Mouse (Mus musculus) hindbrain, embryonic 13.5 days (tissue): ENCODE data around the gene Metrnl. TPM values are rescaled to one million over a fixed set of nuclear protein-coding genes. Genes with fewer than 3 reads are reported as not detected.

Experiments used
- ATAC-seq: fragments of 200-750 bp; cut with Nextera tagmentation; 2 replicates; pipeline ENCODE4 v1.8.0; 2017; ENCODE audit warnings: moderate TSS enrichment; ENCODE audit not compliant: low FRiP score
- H3K27ac ChIP-seq: fragments of 300-500 bp; sonication (generic); 2 replicates; pipeline ENCODE4 v1.5.1; 2015; ENCODE audit warnings: inconsistent platforms, mild to moderate bottlenecking, moderate library complexity
- H3K27me3 ChIP-seq: fragments of 300-500 bp; sonication (generic); 2 replicates; pipeline ENCODE4 v1.6.1; 2015; ENCODE audit warnings: mild to moderate bottlenecking, inconsistent platforms
- H3K36me3 ChIP-seq: fragments of 300-500 bp; sonication (generic); 2 replicates; pipeline ENCODE4 v1.6.1; 2015; ENCODE audit warnings: mild to moderate bottlenecking, inconsistent platforms
- H3K4me1 ChIP-seq: fragments of 300-500 bp; sonication (generic); replicated peaks from 2 replicates; pipeline ENCODE4 v1.6.1; 2015; ENCODE audit warnings: inconsistent platforms
- H3K4me2 ChIP-seq: fragments of 300-500 bp; sonication (generic); 2 replicates; pipeline ENCODE4 v1.6.1; 2015; ENCODE audit warnings: inconsistent platforms, mild to moderate bottlenecking, moderate library complexity
- H3K4me3 ChIP-seq: fragments of 300-500 bp; sonication (generic); 2 replicates; pipeline ENCODE4 v1.5.1; 2015; ENCODE audit warnings: mild to moderate bottlenecking, inconsistent platforms
- H3K9ac ChIP-seq: fragments of 300-500 bp; sonication (generic); 2 replicates; pipeline ENCODE4 v1.6.1; 2015; ENCODE audit warnings: mild to moderate bottlenecking, inconsistent platforms
- H3K9me3 ChIP-seq: fragments of 300-500 bp; sonication (generic); 2 replicates; pipeline ENCODE4 v1.6.1; 2016; ENCODE audit warnings: inconsistent platforms
- WGBS: fragments of 180-500 bp; shearing (Covaris S2); methylation state at CpG from one replicate; pipeline ENCODE4 v1.1.7; 2015; 5-methylcytosine and 5-hydroxymethylcytosine counted together
- polyA plus RNA-seq: library from polyadenylated mRNA; unstranded; fragments of >200 nt; fragmentation: Nextera tagmentation; extraction: Ambion mirVana; gene quantifications from 2 replicates; pipeline ENCODE4 v1.2.1, GENCODE M21; 2015

Gene Metrnl
- polyA plus RNA-seq, 1 experiment from 2014 or later, result 15.9 TPM

DNA sequence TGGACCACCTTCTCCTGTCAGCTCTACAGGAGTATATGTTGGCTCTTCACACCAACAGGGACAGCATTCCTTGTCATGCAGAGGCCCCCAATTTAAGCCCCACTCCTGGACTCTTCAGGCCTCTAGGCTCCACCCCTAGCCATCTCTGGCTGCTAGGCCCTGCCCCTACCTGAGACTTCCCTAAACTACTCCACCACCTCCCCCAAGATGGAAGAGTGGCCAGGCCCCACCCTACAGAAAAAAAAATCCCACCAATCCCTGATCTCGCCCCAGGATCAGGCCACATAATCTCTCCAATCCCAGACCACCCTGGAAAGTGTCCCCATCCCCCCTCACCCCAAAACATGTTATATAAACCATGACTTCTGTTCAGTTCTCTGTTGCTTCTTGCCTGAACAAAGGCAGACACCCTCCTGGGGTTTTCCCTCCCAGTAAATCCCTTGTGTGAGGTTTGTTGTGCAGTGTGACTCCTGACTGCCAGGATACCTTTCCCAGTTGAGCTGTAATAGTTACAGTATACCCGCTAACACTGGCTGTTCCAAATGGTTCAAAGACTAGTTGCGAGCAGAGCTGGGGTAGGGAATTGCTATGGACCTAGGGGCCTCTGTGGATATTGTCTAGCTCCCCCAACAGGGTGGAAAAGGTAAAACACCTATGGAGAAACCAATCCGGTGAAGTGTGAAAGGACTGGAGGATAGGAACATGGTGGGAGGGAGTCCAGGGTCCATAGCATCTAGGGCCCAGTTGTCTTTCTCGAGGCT, 5.9 kb upstream of the Metrnl start:
- Histone ChIP-seq H3K27me3 (peaks cover 4% of the 10 kb centered on the region; the same call in 1 of the 2 replicates), H3K9ac (no peak overlapping the region), H3K4me1 (no peaks in the 10 kb centered on the region), H3K4me2 (no peak overlapping the region), H3K4me3 (no peak overlapping the region), H3K9me3 (no peaks in the 10 kb centered on the region), H3K27ac (no peak overlapping the region), H3K36me3 (no peaks in the 10 kb centered on the region)
- WGBS, result 85% methylated on average over 5 of the region's 5 CpGs
- no peak for ATAC-seq

DNA sequence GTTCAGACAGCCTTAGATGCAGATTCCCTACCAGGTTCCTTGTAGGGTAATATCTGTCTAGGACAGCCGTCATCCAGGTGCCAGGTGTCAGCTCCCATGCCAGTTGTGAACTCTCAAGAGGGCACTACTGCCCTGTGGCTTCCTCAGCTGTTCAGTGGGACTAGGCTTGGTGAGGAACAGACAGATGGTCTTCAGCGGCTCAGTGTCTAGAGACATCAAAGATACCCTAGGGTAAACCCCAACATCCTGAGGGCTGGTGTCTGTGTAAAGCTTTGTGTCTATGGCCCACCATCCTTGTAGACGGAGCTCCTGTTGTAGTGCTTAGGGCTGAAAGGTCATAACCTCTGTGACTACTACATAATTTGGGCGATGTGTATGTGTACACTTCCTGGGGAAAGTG, 4.1 kb upstream of the Metrnl start:
- Histone ChIP-seq H3K4me2 (no peak overlapping the region), H3K9me3 (no peaks in the 10 kb centered on the region), H3K4me1 (no peaks in the 10 kb centered on the region; the same call in 1 of the 2 replicates), H3K27ac (no peak overlapping the region), H3K4me3 (no peak overlapping the region), H3K27me3 (peaks cover 13% of the 10 kb centered on the region), H3K36me3 (no peaks in the 10 kb centered on the region), H3K9ac (no peak overlapping the region)
- 85% methylated on average over 4 of the region's 4 CpGs for WGBS
- no peak for ATAC-seq

GRCm38 (mm10) chr11:121698381-121698955, 2.9 kb upstream of the Metrnl start:
- Histone ChIP-seq H3K9ac (no peak overlapping the region), H3K9me3 (no peaks in the 10 kb centered on the region), H3K36me3 (no peaks in the 10 kb centered on the region), H3K27me3 (peaks cover 25% of the 10 kb centered on the region), H3K4me1 (peaks cover 10% of the 10 kb centered on the region), H3K4me3 (no peak overlapping the region), H3K4me2 (no peak overlapping the region), H3K27ac (no peak overlapping the region)
- ATAC-seq, result no peak
- WGBS, result 82% methylated on average over 5 of the region's 5 CpGs

DNA sequence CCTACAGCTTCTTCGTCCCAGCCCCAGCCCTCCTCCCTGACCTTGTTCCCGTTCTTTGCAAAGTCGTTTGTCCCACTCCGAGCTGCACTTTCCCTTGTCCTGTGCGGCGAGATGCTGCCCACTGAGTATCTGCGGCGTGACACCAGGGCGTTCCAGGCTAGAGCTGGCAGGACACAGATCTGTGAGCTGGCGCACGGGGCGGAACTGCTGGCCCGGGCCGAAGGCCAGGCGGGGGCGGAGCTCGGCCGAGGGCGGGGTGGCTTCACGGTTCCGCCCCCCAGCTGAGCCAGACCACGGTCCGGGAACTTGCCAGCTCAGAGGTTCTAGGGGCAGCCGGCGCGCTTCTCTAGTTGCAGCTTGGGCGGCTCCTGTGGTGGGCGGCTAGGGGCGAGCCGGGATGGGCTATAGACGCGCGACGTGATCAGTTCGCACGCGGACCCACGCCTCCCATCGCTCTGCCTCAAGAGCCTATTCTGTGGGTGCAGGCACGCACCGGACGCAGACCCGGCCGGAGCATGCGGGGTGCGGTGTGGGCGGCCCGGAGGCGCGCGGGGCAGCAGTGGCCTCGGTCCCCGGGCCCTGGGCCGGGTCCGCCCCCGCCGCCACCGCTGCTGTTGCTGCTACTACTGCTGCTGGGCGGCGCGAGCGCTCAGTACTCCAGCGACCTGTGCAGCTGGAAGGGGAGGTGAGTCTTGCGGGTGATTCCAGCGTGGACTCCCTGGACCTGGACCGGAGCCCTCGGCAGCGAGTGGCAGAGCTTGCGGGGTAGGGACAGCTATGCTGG, 959 bp downstream of the Metrnl start:
- Histone ChIP-seq H3K27ac (no peak overlapping the region; the same call in 1 of the 2 replicates), H3K9me3 (no peaks in the 10 kb centered on the region), H3K4me2 (peak overlapping the region; percentile 97), H3K36me3 (no peaks in the 10 kb centered on the region), H3K4me1 (peaks cover 20% of the 10 kb centered on the region), H3K4me3 (peak overlapping the region; percentile 73), H3K9ac (peak overlapping the region; percentile 75), H3K27me3 (peaks cover 54% of the 10 kb centered on the region)
- WGBS, result under 1% methylated on average over 63 of the region's 69 CpGs
- ATAC-seq, result peak; percentile 89

GRCm38 (mm10) chr11:121702895-121703618, 1.7 kb downstream of the Metrnl start:
- Histone ChIP-seq H3K27me3 (peaks cover 54% of the 10 kb centered on the region), H3K9me3 (no peaks in the 10 kb centered on the region), H3K4me2 (peak overlapping the region; percentile 97), H3K4me3 (peak overlapping the region; percentile 73), H3K4me1 (peaks cover 20% of the 10 kb centered on the region), H3K9ac (peak overlapping the region; percentile 75), H3K27ac (no peak overlapping the region; the same call in 1 of the 2 replicates), H3K36me3 (no peaks in the 10 kb centered on the region)
- peak; percentile 36 for ATAC-seq
- WGBS, result under 1% methylated on average over 40 of the region's 40 CpGs

GRCm38 (mm10) chr11:121703619-121704215, 2.4 kb downstream of the Metrnl start:
- 15% methylated on average over 16 of the region's 16 CpGs for WGBS
- peak overlapping the region; percentile 73 for H3K4me3 ChIP-seq
- H3K4me2 ChIP-seq, result peak overlapping the region; percentile 97
- peaks cover 54% of the 10 kb centered on the region for H3K27me3 ChIP-seq
- H3K9me3 ChIP-seq, result no peaks in the 10 kb centered on the region
- peaks cover 20% of the 10 kb centered on the region for H3K4me1 ChIP-seq
- no peak overlapping the region for H3K27ac ChIP-seq
- H3K9ac ChIP-seq, result peak overlapping the region; percentile 75
- no peaks in the 10 kb centered on the region for H3K36me3 ChIP-seq
- ATAC-seq, result no peak

GRCm38 (mm10) chr11:121706521-121707005, 5.2 kb downstream of the Metrnl start:
- Histone ChIP-seq H3K4me2 (no peak overlapping the region), H3K27me3 (peaks cover 41% of the 10 kb centered on the region), H3K27ac (no peak overlapping the region), H3K9ac (no peak overlapping the region), H3K36me3 (no peaks in the 10 kb centered on the region), H3K4me1 (peaks cover 20% of the 10 kb centered on the region), H3K4me3 (no peak overlapping the region), H3K9me3 (no peaks in the 10 kb centered on the region)
- ATAC-seq, result no peak
- 50% methylated on average over 7 of the region's 7 CpGs for WGBS

DNA sequence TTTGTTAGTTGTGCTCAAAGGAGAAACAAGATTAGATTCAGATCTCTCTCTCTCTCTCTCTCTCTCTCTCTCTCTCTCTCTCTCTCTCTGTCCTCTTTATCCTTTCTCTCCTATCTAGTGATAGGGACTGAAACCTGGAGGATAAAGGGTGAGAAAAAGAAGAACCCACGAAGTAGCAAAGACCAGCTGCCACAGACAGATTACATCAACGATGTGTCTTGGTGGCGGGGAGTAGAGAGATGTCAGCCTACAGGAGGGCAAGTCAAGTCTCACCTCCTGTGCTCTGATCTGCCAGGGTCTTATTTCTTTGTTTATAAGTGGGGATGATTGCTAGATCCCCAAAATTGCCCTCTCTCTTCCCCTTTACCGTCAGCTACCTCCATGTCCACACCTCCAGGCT, 7.9 kb downstream of the Metrnl start:
- Histone ChIP-seq H3K27me3 (peaks cover 20% of the 10 kb centered on the region), H3K4me2 (no peak overlapping the region), H3K36me3 (no peaks in the 10 kb centered on the region), H3K9ac (no peak overlapping the region), H3K4me1 (peaks cover 1% of the 10 kb centered on the region), H3K4me3 (no peak overlapping the region), H3K27ac (no peak overlapping the region), H3K9me3 (no peaks in the 10 kb centered on the region)
- no peak for ATAC-seq
- 88% methylated on average over 4 of the region's 4 CpGs for WGBS

DNA sequence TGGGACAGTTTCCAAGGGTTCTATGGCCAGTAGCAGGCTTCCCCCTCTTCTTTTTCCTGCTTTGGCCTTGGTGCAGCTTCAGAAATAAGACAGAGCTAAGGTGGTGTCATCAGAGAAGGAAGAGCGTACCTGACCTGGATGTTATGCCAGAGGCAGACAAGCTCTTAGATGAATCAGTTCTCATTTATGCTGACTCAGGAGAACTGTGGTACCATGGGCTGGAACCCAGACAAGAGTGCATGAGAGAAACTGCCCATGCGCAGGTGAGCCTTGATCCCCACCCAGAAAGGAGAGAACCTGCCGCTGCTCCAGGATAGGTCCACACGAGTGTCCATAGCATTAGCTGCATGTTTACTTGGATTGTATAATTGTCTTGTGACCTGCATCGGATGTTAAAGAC, 8.9 kb downstream of the Metrnl start:
- ATAC-seq, result no peak
- Histone ChIP-seq H3K4me2 (no peak overlapping the region), H3K27me3 (peaks cover 11% of the 10 kb centered on the region), H3K36me3 (no peaks in the 10 kb centered on the region), H3K9me3 (no peaks in the 10 kb centered on the region), H3K9ac (no peak overlapping the region), H3K4me3 (no peak overlapping the region), H3K4me1 (no peaks in the 10 kb centered on the region), H3K27ac (no peak overlapping the region)
- WGBS, result 99% methylated on average over 5 of the region's 5 CpGs

GRCm38 (mm10) chr11:121712987-121713386, 11.6 kb downstream of the Metrnl start:
- ATAC-seq, result no peak
- Histone ChIP-seq H3K9ac (no peak overlapping the region), H3K27me3 (no peaks in the 10 kb centered on the region), H3K9me3 (no peaks in the 10 kb centered on the region), H3K4me3 (no peak overlapping the region), H3K4me1 (no peaks in the 10 kb centered on the region), H3K36me3 (no peaks in the 10 kb centered on the region), H3K27ac (no peak overlapping the region), H3K4me2 (no peak overlapping the region)
- 97% methylated on average over 6 of the region's 6 CpGs for WGBS

GRCm38 (mm10) chr11:121713569-121713968, 12.2 kb downstream of the Metrnl start:
- H3K4me3 ChIP-seq, result no peak overlapping the region
- no peaks in the 10 kb centered on the region for H3K36me3 ChIP-seq
- WGBS, result 89% methylated on average over 2 of the region's 2 CpGs
- ATAC-seq, result no peak
- no peaks in the 10 kb centered on the region for H3K9me3 ChIP-seq
- no peak overlapping the region for H3K9ac ChIP-seq
- no peaks in the 10 kb centered on the region for H3K4me1 ChIP-seq
- no peak overlapping the region for H3K27ac ChIP-seq
- H3K27me3 ChIP-seq, result no peaks in the 10 kb centered on the region
- no peak overlapping the region for H3K4me2 ChIP-seq
